Mouse (Mus musculus) heart, embryonic 11.5 days (tissue): ENCODE results near the gene Invs. TPM values are rescaled to one million over a fixed set of nuclear protein-coding genes. Genes with fewer than 3 reads are reported as not detected.

Experiments
- ATAC-seq: fragments of 200-750 bp; cut with Nextera tagmentation; replicated peaks from 2 replicates; pipeline ENCODE4 v1.8.0; 2017; ENCODE audit warnings: moderate library complexity; ENCODE audit not compliant: insufficient number of reproducible peaks, low FRiP score, low TSS enrichment
- H3K27ac ChIP-seq: fragments of 300-500 bp; sonication (generic); 2 replicates; pipeline ENCODE4 v1.5.1; 2014; ENCODE audit warnings: mild to moderate bottlenecking, low read depth, low read length
- H3K27me3 ChIP-seq: fragments of 300-500 bp; sonication (generic); 2 replicates; pipeline ENCODE4 v1.6.1; 2014; ENCODE audit warnings: mild to moderate bottlenecking, low read length, mixed read lengths; ENCODE audit not compliant: control insufficient read depth, insufficient read depth
- H3K36me3 ChIP-seq: fragments of 300-500 bp; sonication (generic); 2 replicates; pipeline ENCODE4 v1.6.1; 2014; ENCODE audit warnings: mild to moderate bottlenecking, low read length, moderate library complexity, mixed read lengths; ENCODE audit not compliant: control insufficient read depth, insufficient read depth
- H3K4me1 ChIP-seq: fragments of 300-500 bp; sonication (generic); 2 replicates; pipeline ENCODE4 v1.6.1; 2014; ENCODE audit warnings: low read length; ENCODE audit not compliant: control insufficient read depth, insufficient read depth
- H3K4me2 ChIP-seq: fragments of 300-500 bp; sonication (generic); 2 replicates; pipeline ENCODE4 v1.6.1; 2014; ENCODE audit warnings: mild to moderate bottlenecking, moderate library complexity
- H3K4me3 ChIP-seq: fragments of 300-500 bp; sonication (generic); 2 replicates; pipeline ENCODE4 v1.5.1; 2014; ENCODE audit warnings: low read depth, low read length
- H3K9ac ChIP-seq: fragments of 300-500 bp; sonication (generic); 2 replicates; pipeline ENCODE4 v1.6.1; 2014; ENCODE audit warnings: mild to moderate bottlenecking, low read depth, low read length, moderate library complexity
- H3K9me3 ChIP-seq: fragments of 300-500 bp; sonication (generic); replicated peaks from 2 replicates; pipeline ENCODE4 v1.6.1; 2016; ENCODE audit warnings: low read length; ENCODE audit not compliant: control insufficient read depth
- WGBS: fragments of 180-500 bp; shearing (Covaris S2); extraction: QIAGEN DNeasy Blood & Tissue Kit; methylation state at CpG from one replicate; pipeline ENCODE4 v1.1.7; 2014; ENCODE audit not compliant: insufficient replicate concordance; 5-methylcytosine and 5-hydroxymethylcytosine counted together
- polyA plus RNA-seq: library from polyadenylated mRNA; unstranded; fragments of >200 nt; fragmentation: Nextera tagmentation; extraction: Ambion mirVana; gene quantifications from 2 replicates; pipeline ENCODE4 v1.2.1, GENCODE M21; 2014

The Invs gene
- polyA plus RNA-seq, 1 experiment from 2014 or later, result 4.3 TPM

DNA sequence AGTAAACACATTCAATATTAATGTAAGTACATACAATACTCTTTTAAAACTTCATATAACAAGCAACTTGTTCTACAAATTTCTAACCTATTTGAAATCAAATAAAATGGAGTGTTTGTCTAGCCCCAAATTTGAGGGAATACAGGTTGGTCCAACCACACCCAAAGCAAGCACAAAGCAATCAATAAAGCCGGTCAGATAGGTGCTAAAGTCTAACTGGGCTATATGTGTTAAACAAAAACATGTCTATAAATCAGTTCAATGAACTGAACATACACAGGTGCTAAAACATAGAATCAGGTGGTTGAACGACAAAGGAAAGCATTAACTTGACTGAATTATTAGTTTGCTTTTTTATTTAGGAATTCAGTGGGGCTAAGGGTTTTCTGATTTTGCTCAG, 148.5 kb downstream of the Invs start:
- 90% methylated on average over 2 of the region's 2 CpGs for WGBS
- no peak overlapping the region for H3K27ac ChIP-seq
- peaks cover 6% of the 10 kb centered on the region; the same call in 1 of the 2 replicates for H3K4me1 ChIP-seq
- ATAC-seq, result no peak
- no peaks in the 10 kb centered on the region for H3K9me3 ChIP-seq
- H3K9ac ChIP-seq, result no peak overlapping the region
- peaks cover 16% of the 10 kb centered on the region for H3K36me3 ChIP-seq
- H3K4me3 ChIP-seq, result no peak overlapping the region
- H3K27me3 ChIP-seq, result no peaks in the 10 kb centered on the region
- H3K4me2 ChIP-seq, result no peak overlapping the region

DNA sequence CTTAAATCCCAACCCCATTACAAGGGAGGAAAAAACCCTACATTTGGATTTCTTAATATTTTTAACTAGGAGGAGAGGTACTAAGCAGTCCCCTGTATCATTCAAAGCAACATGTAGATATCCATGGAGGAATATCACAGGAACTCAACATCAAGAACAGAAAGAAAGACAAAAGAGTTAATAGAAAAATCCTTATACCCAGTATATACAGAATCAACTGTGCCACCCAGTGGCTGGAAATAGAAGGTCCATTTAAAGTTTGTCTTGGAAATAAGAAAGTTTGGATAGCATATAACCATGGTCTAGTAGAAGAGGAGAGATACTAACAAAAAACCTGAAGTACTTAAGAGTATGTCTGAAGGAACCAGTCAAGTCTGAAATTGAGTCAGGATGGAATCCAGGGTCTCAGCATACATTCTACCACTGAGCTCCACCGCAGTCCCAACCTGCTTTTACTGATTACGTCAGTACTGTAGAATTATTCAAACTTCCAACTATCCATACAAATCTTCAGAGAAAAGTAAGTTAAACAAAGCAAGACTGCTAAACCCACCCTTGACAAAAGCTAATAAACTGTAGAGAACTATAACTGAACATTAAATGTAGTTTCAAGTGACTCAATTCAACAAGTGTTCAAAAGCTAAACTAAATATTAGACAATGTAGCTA, 174.7 kb downstream of the Invs start:
- no peak overlapping the region for H3K4me2 ChIP-seq
- H3K9me3 ChIP-seq, result no peaks in the 10 kb centered on the region
- ATAC-seq, result no peak
- H3K4me3 ChIP-seq, result no peak overlapping the region
- peaks cover 15% of the 10 kb centered on the region for H3K36me3 ChIP-seq
- no peaks in the 10 kb centered on the region for H3K27me3 ChIP-seq
- no peak overlapping the region for H3K9ac ChIP-seq
- no peaks in the 10 kb centered on the region for H3K4me1 ChIP-seq
- no peak overlapping the region for H3K27ac ChIP-seq
- WGBS, result 99% methylated on average over 2 of the region's 2 CpGs

DNA sequence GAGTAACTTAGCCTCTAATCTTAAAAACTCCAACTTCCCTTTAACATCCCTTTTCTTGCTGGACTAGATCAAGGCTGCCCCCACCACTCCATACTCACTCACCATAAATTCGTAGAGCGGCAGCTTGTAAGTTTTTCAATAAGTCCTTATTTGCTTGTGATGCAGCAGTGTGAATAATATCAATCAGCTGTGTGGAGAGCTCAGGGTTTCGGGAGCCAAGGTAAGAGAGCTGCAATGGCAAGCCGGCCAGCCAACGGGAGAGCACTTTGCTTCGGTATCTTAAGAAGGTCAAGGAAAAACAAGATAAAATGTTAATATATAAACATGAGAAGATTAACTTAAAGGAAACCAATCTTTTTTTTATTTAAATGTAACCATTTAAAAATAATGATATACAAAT, 178.9 kb downstream of the Invs start:
- H3K4me2 ChIP-seq, result no peak overlapping the region
- H3K9me3 ChIP-seq, result no peaks in the 10 kb centered on the region
- 93% methylated on average over 6 of the region's 6 CpGs for WGBS
- peaks cover 11% of the 10 kb centered on the region for H3K36me3 ChIP-seq
- no peak overlapping the region for H3K27ac ChIP-seq
- H3K4me1 ChIP-seq, result no peaks in the 10 kb centered on the region
- H3K27me3 ChIP-seq, result no peaks in the 10 kb centered on the region
- no peak for ATAC-seq
- no peak overlapping the region for H3K4me3 ChIP-seq
- no peak overlapping the region for H3K9ac ChIP-seq

DNA sequence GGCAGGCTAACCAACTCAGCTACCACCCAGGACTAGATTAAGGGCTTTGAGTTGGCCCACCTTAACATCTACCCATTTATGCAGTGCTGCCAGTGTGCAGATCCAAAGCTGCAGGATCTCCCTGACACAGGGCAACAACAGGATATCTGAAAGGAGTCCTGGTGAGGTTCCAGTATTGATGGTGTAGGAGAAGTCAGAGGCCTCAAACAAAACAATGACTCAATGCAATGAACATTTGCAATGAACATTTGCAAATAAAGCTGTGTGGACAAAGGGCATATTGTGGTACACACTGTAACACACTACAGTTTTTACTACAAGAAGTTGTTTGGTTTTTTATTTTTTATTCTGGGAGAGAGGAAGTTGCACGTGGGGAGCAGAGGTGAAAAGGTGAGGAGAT, 181.5 kb downstream of the Invs start:
- 85% methylated on average over 1 of the region's 1 CpGs for WGBS
- Histone ChIP-seq H3K27ac (no peak overlapping the region), H3K9ac (no peak overlapping the region), H3K27me3 (no peaks in the 10 kb centered on the region), H3K4me3 (no peak overlapping the region), H3K36me3 (peaks cover 5% of the 10 kb centered on the region; the same call in 1 of the 2 replicates), H3K9me3 (no peaks in the 10 kb centered on the region), H3K4me1 (no peaks in the 10 kb centered on the region), H3K4me2 (no peak overlapping the region)
- no peak for ATAC-seq

DNA sequence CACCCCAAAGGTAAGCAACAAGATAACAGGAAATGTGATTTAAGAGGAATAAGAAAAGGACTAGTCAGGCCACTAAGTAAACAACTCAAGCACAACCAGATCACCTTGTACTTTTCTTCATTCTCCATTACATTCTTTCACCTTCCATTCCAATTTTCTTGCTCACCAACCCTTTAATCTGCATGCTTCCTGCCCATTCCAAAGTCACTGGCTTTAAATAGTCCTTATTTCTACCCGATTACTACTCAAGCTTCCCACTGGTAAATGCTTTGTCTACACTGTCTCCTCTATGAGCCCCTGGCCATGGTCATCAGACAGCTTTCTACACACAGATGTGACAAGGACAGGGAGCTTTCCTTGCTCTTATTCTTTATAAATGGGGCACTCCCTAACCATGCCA, 191.4 kb downstream of the Invs start:
- no peak overlapping the region for H3K9ac ChIP-seq
- peak overlapping the region; percentile 70; the same call in 1 of the 2 replicates for H3K4me2 ChIP-seq
- peaks cover 9% of the 10 kb centered on the region for H3K36me3 ChIP-seq
- peaks cover 11% of the 10 kb centered on the region for H3K4me1 ChIP-seq
- H3K27me3 ChIP-seq, result no peaks in the 10 kb centered on the region
- H3K4me3 ChIP-seq, result no peak overlapping the region
- H3K27ac ChIP-seq, result no peak overlapping the region
- no peak for ATAC-seq
- no peaks in the 10 kb centered on the region for H3K9me3 ChIP-seq
- WGBS, result 45% methylated on average over 1 of the region's 1 CpGs

DNA sequence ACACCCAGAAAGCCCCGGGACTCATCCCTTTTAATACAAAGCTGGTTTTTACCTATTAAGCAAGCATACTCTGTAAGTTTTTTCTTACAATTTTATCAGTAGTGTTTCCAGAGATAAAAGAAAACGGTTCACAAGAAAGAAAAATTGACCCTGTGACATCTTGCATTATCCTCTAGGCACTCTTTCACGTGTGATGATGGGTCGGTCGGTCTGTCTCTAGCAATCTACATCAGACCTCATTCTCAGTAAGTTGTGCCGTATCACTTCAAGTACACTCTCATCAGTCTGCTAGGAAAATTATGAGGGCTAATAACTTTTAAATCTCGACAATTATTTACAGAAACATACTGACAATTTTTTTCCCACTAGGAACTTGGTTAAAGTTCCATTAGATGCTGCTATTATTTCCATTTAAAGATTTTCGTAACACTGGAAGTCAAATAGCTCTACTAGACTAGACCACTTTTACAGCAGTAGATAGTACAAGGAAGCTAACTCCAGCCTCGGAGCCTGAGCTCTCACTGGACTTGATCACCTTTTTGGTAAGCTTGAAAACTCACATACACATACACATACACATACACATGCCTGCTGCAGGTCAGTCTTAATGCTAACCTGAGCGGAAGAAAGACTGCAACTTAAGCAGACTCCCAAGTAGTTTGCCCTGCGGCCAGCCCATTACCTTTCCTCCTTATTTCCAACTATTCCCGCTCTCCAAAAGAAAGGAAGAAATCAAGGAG, 192.7 kb downstream of the Invs start:
- WGBS, result 13% methylated on average over 12 of the region's 12 CpGs
- H3K4me1 ChIP-seq, result peaks cover 11% of the 10 kb centered on the region

DNA sequence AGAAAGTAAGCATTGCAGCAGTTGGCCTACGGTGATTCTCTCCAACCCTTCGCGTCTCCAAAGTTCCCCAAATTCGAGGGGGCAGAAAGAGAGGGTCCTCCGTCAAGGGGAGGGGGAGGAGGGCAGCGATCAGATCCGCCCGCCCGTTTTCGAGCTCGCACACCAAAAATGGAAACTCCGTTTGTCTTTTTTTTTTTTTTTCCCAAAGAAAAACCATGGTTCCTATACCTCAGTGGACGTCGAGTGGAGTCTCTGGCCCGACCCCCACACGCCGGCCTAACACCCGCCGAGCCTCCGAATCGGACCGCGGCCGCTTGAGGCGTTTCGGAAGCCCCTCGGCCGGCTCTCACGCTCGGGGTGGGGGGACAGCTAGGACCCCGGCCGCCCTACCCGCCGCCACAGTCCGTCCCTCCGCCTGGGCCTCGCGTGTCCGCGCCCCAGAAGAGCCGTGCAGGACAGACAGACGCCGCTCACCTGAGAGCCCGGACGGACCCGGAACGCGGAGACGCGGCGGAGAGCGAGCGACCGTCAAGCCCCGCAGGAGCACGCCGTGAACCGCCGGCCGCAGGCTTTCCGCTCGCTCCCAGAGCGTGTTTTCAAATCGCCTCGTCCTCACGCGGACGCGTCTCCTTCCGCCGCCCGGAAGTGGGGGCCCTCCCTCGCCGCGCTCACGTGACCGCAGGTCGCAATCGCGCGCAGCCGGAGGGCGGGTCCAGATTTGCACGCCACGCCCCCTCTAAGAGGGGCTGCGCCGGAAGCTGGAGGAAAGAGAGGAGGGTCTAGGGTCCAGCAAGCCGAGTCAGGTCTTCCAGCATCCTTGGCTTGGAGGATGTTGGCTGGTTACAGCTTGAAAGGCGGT, 193.5 kb downstream of the Invs start, which contains the start of gene Tex10:
TSS of gene Tex10 (minus strand) at position 668 of the 859 bp plus-strand sequence.
- Histone ChIP-seq H3K4me3 (peak within 1 kb of the TSS; percentile 87), H3K9ac (peak within 1 kb of the TSS; percentile 93), H3K4me2 (peak within 1 kb of the TSS; percentile 70), H3K9me3 (no peaks in the 10 kb centered on the region), H3K4me1 (peaks cover 11% of the 10 kb centered on the region), H3K27ac (peak within 1 kb of the TSS; percentile 73), H3K36me3 (peaks cover 7% of the 10 kb centered on the region; the same call in 1 of the 2 replicates), H3K27me3 (no peaks in the 10 kb centered on the region)
- ATAC-seq, result peak; percentile 93
- under 1% methylated on average over 89 of the region's 89 CpGs for WGBS

More for the DNA sequence above, 192.7 kb downstream of the Invs start:
- H3K9ac ChIP-seq, result peak overlapping the region; percentile 93
- H3K36me3 ChIP-seq, result peaks cover 7% of the 10 kb centered on the region; the same call in 1 of the 2 replicates
- H3K27ac ChIP-seq, result peak overlapping the region; percentile 73; the same call in 1 of the 2 replicates
- no peaks in the 10 kb centered on the region for H3K9me3 ChIP-seq
- ATAC-seq, result 0 out of 2 replicates have a peak, but pooled peaks have one; percentile 3
- H3K27me3 ChIP-seq, result no peaks in the 10 kb centered on the region
- peak overlapping the region; percentile 70 for H3K4me2 ChIP-seq
- peak overlapping the region; percentile 87 for H3K4me3 ChIP-seq

DNA sequence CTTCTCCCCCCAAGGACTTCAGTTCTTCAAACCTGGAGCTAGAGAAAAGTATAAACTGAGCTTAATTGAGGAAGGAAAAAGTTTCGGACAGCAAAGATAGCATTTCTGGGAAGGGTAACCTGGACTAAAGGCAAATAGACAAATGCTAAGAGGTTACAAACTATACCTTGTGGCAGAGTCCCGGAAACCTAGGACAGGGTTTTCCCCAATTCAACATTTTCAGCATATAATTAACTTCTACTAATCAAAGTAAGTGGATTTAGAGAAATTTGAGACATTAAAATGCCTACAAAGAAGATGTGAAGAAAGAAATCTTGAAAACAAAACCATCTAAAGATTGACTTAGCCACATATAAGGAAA, 194.1 kb downstream of the Invs start:
- 0 out of 2 replicates have a peak overlapping the region, but pooled peaks have one; percentile 73 for H3K27ac ChIP-seq
- peak overlapping the region; percentile 87 for H3K4me3 ChIP-seq
- peak overlapping the region; percentile 93 for H3K9ac ChIP-seq
- H3K36me3 ChIP-seq, result peaks cover under 1% of the 10 kb centered on the region; the same call in 1 of the 2 replicates
- ATAC-seq, result no peak
- H3K4me2 ChIP-seq, result peak overlapping the region; percentile 70
- H3K27me3 ChIP-seq, result no peaks in the 10 kb centered on the region
- WGBS, result 64% methylated on average over 2 of the region's 2 CpGs
- peaks cover 11% of the 10 kb centered on the region for H3K4me1 ChIP-seq
- no peaks in the 10 kb centered on the region for H3K9me3 ChIP-seq
